In genomic region chr1:86303873-86304250, GRCm38 (mm10) we compare ENCODE assay signal across 9 mouse cellular contexts. TPM values are rescaled to one million over a fixed set of nuclear protein-coding genes. Genes with fewer than 3 reads are reported as not detected.
A peak's percentile ranks its signal among the peaks of the same experiment; 100 is the strongest.
DNase-seq lines count a peak whose midpoint lies in the region; ATAC-seq and TF ChIP-seq lines count a peak whose summit lies in the region.
"Had no signal": no experiment of that assay in that cellular context is flagged by ENCODE, and none has a peak within 500 bp of the region (broad histone marks: within the 10 kb centered on the region; RNA-seq: fewer than 3 reads in every experiment).

No protein-coding gene starts in this region.

- no peak for TF ChIP-seq POLR2A in testis, adult 2 months (IDR thresholded peaks at IDR 0.05; ENCODE audit: control insufficient read depth, low read depth, low read length)
- no peak for TF ChIP-seq POLR2A in limb, embryonic 14.5 days (IDR thresholded peaks at IDR 0.05; ENCODE audit: borderline replicate concordance, extremely low read depth, insufficient read depth, insufficient read length)

- H3K9me3 ChIP-seq in limb, embryonic 14.5 days (ENCODE audit: control insufficient read depth, low read length), result no peaks in the 10 kb centered on the region
- H3K9me3 ChIP-seq in stomach, embryonic 15.5 days, result no peaks in the 10 kb centered on the region

- no peak for DNase-seq in frontal cortex, postnatal 25 days (ENCODE audit: low spot score in 2 of 2)
- DNase-seq in testis, postnatal 14 days (ENCODE audit: low spot score), result no peak
- DNase-seq in limb, embryonic 14.5 days (ENCODE audit: low spot score), result no peak
- DNase-seq in retina, postnatal 1 day, result no peak
- DNase-seq in T-cell, adult 2 months (ENCODE audit: low spot score), result no peak

- TF ChIP-seq CTCF in testis, adult 2 months (IDR thresholded peaks at IDR 0.05; ENCODE audit: control insufficient read depth, insufficient read depth, insufficient replicate concordance, low read depth, low read length), result no peak

- 5% methylated on average over 15 of the region's 16 CpGs for WGBS in limb, embryonic 14.5 days
- 3% methylated on average over 16 of the region's 16 CpGs for WGBS in stomach, embryonic 15.5 days

- H3K36me3 ChIP-seq in testis, adult 2 months (ENCODE audit: control insufficient read depth, insufficient read depth, low read length), result no peaks in the 10 kb centered on the region
- 0 out of 2 replicates have a peak, but pooled peaks cover 7% of the 10 kb centered on the region for H3K36me3 ChIP-seq in limb, embryonic 14.5 days (ENCODE audit: control insufficient read depth, insufficient read depth, low read length)
- H3K36me3 ChIP-seq in stomach, embryonic 15.5 days, result no peaks in the 10 kb centered on the region

- peak overlapping the region; percentile 67 for H3K9ac ChIP-seq in limb, embryonic 14.5 days (ENCODE audit: low read depth, low read length, severe bottlenecking)
- peak overlapping the region; percentile 68; the same call in 1 of the 2 replicates for H3K9ac ChIP-seq in stomach, embryonic 15.5 days

- peak overlapping the region; percentile 97 for H3K4me2 ChIP-seq in limb, embryonic 14.5 days (replicated peaks; ENCODE audit: low read depth, low read length, severe bottlenecking)
- peak overlapping the region; percentile 98 for H3K4me2 ChIP-seq in stomach, embryonic 15.5 days

- peak; percentile 53; the same call in 1 of the 2 replicates for ATAC-seq in frontal cortex, adult (ENCODE audit: low TSS enrichment)
- ATAC-seq in limb, embryonic 14.5 days (ENCODE audit: low FRiP score, low read depth), result no peak
- ATAC-seq in stomach, embryonic 15.5 days (ENCODE audit: insufficient read depth, low FRiP score, low read depth), result no peak

- no peak overlapping the region for H3K27ac ChIP-seq in testis, adult 2 months (ENCODE audit: control insufficient read depth, insufficient read depth, low read depth, low read length)
- H3K27ac ChIP-seq in limb, embryonic 14.5 days (replicated peaks; ENCODE audit: low read depth, low read length), result no peak overlapping the region
- H3K27ac ChIP-seq in stomach, embryonic 15.5 days, result no peak overlapping the region

- H3K4me3 ChIP-seq in testis, adult 2 months (ENCODE audit: control insufficient read depth, low read depth, low read length), result peak overlapping the region; percentile 71
- H3K4me3 ChIP-seq in limb, embryonic 14.5 days (replicated peaks; ENCODE audit: low read length), result peak overlapping the region; percentile 70
- H3K4me3 ChIP-seq in stomach, embryonic 15.5 days (replicated peaks), result peak overlapping the region; percentile 64

- H3K4me1 ChIP-seq in testis, adult 2 months (ENCODE audit: control insufficient read depth, insufficient read depth, low read length), result peaks cover 13% of the 10 kb centered on the region
- peaks cover 6% of the 10 kb centered on the region; the same call in 1 of the 2 replicates for H3K4me1 ChIP-seq in limb, embryonic 14.5 days (ENCODE audit: control insufficient read depth, insufficient read depth, low read length)
- peaks cover 7% of the 10 kb centered on the region; the same call in 1 of the 2 replicates for H3K4me1 ChIP-seq in stomach, embryonic 15.5 days

- H3K27me3 ChIP-seq in testis, adult 2 months (ENCODE audit: control insufficient read depth, insufficient read depth, low read length), result no peaks in the 10 kb centered on the region; the same call in 1 of the 2 replicates
- H3K27me3 ChIP-seq in limb, embryonic 14.5 days (ENCODE audit: control insufficient read depth, insufficient read depth, low read length), result peaks cover 6% of the 10 kb centered on the region; the same call in 1 of the 2 replicates
- peaks cover 22% of the 10 kb centered on the region for H3K27me3 ChIP-seq in stomach, embryonic 15.5 days (replicated peaks)

RNA-seq across cellular contexts. Expression of gene B3gnt7, which starts 1.2 kb away (rescaled TPM):
- 0.23 and 0.47 TPM in 2 replicates for polyA plus RNA-seq in testis, adult 2 months (2012; rRNA removed)
- polyA plus RNA-seq in limb, embryonic 14.5 days (2012; rRNA removed), result 9.7 and 13.2 TPM in 2 replicates
- 7.1 and 7.7 TPM in 2 replicates for polyA plus RNA-seq in limb, embryonic 14.5 days (2014; fragmentation: Nextera tagmentation; extraction: Ambion mirVana)
- polyA plus RNA-seq in stomach, embryonic 15.5 days (2015; fragmentation: Nextera tagmentation; extraction: Ambion mirVana), result 4.6 and 5.5 TPM in 2 replicates
- polyA plus RNA-seq: C2C12 had no signal

RNA-seq across cellular contexts. Expression of gene Ncl, which starts 55.3 kb away (rescaled TPM):
- 5.1 and 5.7 TPM in 2 replicates for polyA plus RNA-seq in testis, adult 2 months (2012; rRNA removed)
- 63.5 and 201 TPM in 2 replicates for polyA plus RNA-seq in limb, embryonic 14.5 days (2012; rRNA removed)
- 286 and 299 TPM in 2 replicates for polyA plus RNA-seq in limb, embryonic 14.5 days (2014; fragmentation: Nextera tagmentation; extraction: Ambion mirVana)
- 368 and 423 TPM in 2 replicates for polyA plus RNA-seq in stomach, embryonic 15.5 days (2015; fragmentation: Nextera tagmentation; extraction: Ambion mirVana)
